Mouse (Mus musculus): ENCODE measurements around the gene Dnal1.

The Dnal1 gene

DNA sequence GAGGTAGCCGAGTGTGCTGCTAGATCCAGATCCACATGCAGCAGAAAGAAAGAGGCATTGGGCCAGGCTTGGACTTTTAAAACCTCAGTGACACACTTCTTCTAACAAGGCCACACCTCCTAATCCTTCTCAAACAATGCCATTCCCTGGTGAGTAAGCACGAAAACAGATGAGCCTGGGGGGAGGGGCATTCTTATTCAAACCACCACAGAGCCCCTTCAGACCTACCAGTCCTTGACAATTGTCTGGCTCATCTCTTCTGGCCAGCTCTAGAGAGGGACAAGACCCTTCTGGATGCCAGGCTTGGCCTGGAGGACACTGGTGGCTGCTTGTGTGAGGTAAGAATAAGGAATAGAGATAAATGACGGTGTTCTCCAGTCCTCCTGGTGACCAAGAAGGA lies 72.4 kb downstream of the Dnal1 start:
- TF ChIP-seq GATA4 (IDR thresholded peaks at IDR 0.05; ENCODE audit: insufficient replicate concordance, low read length), result no peak

DNA sequence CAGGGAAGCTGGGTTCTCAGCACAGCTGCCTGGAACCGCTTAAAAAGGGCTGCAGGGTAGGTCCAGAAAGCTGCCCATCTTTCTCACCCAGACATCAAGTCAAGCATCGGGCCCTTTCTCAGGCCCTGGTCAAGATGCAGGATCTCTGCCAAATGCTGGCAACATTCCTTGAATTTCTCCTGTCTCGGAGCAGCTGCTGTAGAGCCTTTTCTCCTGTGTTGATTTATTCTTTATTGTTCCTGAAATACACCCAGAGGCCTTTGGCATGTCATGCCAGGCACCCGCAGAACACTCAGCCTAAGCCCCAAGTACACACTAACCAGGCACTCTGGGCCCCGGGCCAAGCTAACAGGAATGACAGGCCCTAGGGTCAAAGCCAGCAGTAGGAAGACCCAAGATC lies 72.8 kb downstream of the Dnal1 start:
- no peak for TF ChIP-seq GATA4 (IDR thresholded peaks at IDR 0.05; ENCODE audit: insufficient replicate concordance, low read length)

DNA sequence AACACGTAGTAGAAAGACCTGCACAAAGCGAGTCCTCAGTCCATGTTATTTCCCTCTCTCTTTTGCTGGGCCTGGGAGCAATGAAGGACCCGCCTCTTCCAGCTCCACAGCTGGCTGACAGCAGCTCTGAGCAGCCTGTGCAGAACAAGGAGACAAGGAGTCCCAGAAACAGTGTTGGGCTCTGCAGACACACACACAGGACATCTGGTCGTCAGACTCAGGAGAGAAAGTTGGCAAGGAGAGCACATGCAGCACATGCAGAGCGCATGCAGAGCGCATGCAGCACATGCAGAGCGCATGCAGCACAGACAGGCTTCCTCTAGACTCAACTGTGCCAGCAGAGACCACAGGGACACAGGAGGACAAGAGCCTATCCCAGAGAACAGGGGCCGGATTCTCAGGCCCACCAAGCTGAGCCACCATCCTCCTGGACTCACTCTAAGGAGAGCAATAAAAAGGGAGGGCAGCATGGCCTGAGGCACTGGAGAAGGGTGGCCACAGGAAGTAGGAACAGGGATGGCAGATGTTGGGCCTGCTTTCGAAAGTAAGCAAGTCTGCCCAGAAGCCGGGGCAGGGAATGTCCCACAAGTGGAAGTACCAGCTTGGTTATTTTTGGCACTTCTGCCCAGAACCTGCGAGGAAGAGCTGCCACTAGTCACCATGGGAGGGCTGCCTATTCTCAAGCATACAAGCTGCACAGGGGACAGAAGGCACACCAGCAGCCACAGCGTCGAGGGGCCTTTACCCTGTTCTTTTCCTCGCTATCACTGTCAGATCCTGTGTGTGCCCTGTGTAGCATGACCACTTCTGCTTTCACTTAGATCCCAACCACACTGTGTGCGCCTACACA lies 73.8 kb downstream of the Dnal1 start:
- no peak for TF ChIP-seq GATA4 (IDR thresholded peaks at IDR 0.05; ENCODE audit: insufficient replicate concordance, low read length)

DNA sequence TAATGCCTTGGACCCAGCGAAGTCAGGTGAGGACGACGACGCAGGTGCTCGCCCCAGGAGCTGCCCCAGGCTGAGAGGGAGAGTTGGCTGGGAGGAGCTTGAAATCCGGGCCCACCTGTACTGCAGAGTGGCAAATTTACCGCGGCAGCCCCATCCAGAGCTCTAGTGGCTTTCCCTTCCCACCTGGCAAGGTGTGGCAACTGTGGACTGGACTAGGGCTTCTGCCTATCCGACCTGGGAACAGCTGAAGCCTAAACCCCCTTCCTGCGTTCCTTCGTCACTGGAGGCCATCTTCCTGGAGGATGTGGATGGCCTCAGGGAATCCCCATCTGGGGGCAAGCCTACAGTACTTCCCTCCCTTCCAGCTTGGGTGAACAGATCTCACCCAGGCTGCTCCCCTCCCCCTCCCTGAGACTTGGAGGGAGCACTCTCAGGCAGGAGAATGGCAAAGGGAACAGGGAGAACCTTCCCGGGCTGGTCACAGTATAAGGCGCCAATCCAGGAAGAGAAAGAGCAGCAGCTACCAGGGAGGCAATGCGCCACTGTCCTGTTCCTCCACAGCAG lies 74.8 kb downstream of the Dnal1 start:
- no peak for TF ChIP-seq GATA4 (IDR thresholded peaks at IDR 0.05; ENCODE audit: insufficient replicate concordance, low read length)

DNA sequence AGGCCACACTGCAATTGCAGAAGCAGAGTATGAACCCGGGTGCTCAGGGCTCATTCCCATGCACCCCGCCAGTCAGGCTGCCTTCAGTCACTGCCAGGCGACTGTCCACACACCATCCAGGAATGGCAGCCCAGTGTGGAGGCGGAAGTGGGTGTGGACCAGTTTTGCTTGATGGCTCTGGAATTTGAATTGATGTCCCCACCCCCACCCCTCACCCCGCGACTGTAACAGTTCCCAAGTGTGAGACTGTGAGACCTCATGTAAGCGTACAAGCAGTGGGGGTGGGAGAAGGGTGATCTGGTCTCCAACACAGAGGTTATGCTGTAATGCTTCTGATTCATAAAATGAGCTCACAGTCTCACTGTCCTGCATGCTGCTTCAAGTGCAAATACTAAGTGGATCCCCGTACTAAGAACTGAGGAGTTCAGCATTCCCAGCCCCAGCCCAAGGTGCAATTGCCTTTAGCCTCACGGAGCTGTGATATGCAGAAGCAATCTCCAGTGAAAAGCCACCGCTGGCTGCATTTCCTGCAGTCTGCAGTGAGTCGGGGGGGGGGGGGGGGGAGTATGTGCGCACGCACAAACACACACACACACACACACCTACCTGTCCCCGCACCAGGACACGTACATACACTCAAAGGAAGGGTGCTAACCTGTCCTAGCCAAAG lies 76.1 kb downstream of the Dnal1 start:
- no peak for TF ChIP-seq GATA4 (IDR thresholded peaks at IDR 0.05; ENCODE audit: insufficient replicate concordance, low read length)

DNA sequence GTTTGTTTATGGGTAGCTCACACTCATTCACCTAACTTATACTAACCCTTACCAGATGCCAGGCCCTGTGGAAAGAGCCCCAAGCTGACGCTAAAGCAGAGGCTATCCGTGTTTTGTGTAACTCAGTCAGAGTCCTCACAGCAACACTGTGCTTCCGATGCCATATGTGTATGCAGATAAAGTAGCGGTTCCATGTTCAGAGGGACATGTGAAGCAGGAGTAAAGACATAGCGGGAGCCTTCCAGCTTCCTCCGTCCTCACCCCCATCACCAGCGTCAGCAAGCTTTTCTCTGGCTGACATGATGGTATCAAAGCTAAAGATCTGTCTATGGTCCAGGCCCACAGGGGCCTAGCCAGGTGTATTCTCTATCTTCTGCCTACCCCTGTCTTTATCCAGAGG lies 77.0 kb downstream of the Dnal1 start:
- TF ChIP-seq GATA4 (IDR thresholded peaks at IDR 0.05; ENCODE audit: insufficient replicate concordance, low read length), result no peak

DNA sequence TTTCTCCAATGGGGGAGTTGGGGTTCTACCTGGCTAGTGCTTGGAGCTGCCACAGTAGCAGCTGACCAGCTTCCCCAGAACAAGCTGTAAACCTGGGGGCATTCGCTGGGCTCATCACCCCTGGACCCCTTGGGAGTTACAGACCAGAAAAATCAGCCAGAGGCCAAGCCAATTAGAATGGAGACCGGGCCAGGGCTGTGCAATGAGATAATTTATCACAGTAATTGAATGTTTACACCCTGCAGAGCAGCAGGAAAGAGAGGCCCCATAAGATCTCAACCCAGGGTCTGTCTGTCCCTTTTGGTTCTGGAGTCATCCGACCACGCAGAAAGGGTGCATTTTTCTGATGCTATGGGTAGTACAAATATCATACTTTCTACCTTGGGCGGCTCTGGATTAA lies 77.6 kb downstream of the Dnal1 start:
- TF ChIP-seq GATA4 (IDR thresholded peaks at IDR 0.05; ENCODE audit: insufficient replicate concordance, low read length), result no peak

DNA sequence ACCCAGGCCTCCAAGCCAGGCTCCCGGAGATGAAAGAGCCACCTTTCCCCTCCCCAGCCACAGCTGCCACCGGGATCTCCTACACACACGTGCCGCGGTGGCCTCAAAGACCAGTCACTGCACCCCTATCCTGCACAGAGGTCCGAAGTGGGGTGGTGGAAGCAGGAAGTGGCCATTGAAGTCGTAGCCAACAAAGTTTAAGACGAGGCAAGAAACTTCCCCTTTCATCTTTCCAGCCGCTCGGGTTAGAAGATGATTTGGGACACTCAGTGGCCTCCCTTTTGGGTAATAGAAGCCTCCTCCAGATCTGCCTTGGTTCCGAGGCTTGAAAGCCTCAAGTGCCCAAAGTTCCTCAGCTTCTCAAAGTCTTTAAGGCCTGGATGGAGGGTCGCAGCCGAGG lies 78.1 kb downstream of the Dnal1 start:
- TF ChIP-seq GATA4 (IDR thresholded peaks at IDR 0.05; ENCODE audit: insufficient replicate concordance, low read length), result no peak

DNA sequence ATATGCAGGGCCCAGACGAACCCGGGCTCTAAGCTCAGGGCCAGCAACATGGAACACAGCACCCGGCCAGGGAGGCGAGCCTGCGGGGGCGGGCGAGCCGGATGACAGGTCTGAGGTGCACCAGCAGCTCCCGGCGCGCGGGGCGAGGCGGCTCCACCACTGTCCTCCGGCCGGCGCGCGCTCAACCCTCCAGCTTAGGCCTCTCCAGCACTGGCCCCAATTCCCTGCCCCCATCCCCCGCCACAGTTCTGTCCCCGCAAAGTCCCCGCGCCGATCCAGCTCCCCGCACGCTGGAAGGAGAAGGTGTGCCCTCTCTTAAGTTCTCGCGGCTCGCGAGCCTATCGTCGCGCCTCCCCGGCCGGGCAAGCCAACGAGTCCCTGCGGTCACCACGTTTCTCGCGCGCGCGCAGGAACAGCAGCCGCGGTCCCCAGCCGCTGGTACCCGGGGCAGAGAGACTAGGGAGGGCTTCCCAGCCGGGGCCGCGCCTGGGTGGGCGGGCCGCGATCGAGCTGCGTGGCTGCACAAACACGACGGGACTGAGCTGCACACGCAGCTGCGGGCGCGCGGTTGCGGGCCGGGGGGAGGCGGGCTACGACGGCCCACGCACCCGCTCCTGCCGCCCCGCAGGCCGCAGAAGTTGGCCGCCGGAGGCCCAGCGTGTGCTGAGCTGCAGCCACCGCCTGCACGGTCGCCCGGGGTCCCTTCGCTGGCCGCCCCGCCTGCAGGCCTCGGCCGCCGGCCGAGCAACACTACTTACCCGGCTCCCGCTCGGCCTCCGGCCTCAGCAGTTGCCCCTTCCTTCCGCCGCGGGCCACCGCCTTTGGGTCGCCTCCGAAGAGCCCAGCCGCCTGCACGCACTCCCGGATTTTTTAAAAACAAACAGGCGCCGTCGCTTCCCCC lies 78.8 kb downstream of the Dnal1 start:
- no peak for TF ChIP-seq GATA4 (IDR thresholded peaks at IDR 0.05; ENCODE audit: insufficient replicate concordance, low read length)

DNA sequence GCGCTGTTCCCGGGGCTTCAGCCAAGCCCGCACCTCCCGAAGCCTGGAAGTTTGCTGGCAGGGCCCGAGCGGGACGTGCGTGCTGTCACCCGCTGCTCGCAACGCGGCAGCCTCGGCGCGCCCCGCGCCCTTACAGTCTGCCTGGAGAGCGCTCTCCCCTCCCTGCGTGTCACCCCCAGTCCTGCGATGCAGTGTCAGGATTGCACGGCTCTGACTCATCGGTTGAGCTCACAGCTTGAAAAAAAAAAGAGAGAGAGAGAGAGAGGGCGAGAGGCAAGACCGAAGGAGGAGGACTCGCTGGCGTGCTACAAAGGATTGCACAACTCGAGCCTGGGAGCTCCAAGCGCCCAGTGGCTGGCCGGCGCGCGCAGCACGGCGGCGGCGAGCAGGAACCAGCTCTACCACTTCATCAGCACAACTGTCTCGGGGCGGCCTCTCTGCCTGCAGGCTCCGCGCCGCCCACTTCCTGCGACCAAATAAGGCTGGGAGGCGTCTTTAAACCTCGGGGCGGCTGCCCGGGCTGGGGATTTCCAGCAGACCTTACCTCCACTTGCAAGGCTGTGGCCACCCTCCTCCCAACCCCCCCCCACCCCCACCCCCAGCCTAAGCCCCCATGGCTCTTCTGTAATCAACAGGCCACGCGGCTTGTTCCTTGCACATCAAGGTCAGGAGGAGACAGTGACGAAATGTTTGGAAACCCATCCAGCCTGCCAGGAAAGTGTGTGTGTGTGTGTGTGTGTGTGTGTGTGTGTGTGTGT lies 79.7 kb downstream of the Dnal1 start:
- TF ChIP-seq GATA4 (IDR thresholded peaks at IDR 0.05; ENCODE audit: insufficient replicate concordance, low read length), result no peak

DNA sequence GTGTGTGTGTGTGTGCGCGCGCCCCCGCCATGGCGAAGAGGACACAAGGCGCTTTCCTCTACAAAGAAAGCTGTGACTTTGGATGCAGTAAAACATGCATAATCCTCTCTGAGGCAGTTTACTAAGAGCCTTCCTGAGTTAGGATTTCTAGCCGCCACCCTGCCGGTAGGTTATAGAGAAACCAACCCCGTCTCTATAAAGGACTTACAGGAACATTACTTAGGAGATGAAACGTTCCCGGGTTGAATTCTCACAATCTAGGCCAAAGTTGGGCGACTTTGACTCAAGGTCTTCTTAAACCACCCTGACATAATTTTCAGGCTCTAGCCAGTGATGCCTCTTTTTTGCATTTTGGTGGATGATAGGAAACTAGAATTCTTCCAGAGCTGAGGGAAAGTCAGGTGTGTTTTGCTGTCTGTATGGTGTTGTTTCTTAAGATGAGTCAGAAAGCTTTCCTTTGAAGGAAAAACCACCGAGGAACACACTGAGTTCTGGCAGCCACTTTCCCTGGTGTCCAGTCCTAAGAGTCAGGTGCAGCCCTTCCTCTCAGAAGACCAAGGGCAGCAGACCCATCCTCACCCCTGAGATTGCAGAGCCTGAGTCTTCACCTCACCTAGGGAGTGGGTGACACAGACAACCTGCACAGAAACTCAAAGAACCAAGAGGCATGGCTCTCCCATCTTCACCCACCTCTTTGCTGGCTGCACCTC lies 80.4 kb downstream of the Dnal1 start:
- TF ChIP-seq GATA4 (IDR thresholded peaks at IDR 0.05; ENCODE audit: insufficient replicate concordance, low read length), result no peak

DNA sequence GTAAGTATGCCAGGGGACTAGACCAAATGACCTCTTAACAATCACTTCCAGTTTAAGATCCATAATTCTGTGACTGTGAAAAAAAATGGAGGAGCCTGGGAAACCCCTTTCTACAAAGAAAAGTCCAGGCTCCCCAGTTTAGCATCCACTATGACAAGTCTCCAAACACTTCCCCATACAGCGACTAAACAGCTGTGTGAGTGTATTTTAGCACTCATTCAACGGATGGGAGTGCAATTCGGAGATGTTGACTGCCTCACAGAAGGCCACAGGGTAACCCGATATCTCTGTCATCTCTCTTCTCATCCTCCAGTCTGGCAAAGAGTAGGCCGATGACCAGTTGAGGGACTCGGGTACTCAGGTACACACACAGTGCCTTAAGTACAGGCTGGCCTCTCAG lies 81.0 kb downstream of the Dnal1 start:
- TF ChIP-seq GATA4 (IDR thresholded peaks at IDR 0.05; ENCODE audit: insufficient replicate concordance, low read length), result no peak
